Mouse (Mus musculus) midbrain, embryonic 16.5 days (tissue): ENCODE measurements around the gene Il27ra. TPM values are rescaled to one million over a fixed set of nuclear protein-coding genes. Genes with fewer than 3 reads are reported as not detected.

Source experiments
- ATAC-seq: fragments of 200-750 bp; cut with Nextera tagmentation; 2 replicates; pipeline ENCODE4 v1.8.0; 2017; ENCODE audit warnings: moderate TSS enrichment
- H3K27ac ChIP-seq: fragments of 300-500 bp; sonication (generic); 2 replicates; pipeline ENCODE4 v1.5.1; 2014; ENCODE audit warnings: mild to moderate bottlenecking, low read length, mixed read lengths
- H3K27me3 ChIP-seq: fragments of 300-500 bp; sonication (generic); 2 replicates; pipeline ENCODE4 v1.6.1; 2014; ENCODE audit warnings: low read depth, low read length, mixed read lengths; ENCODE audit not compliant: control insufficient read depth, insufficient read depth
- H3K36me3 ChIP-seq: fragments of 300-500 bp; sonication (generic); 2 replicates; pipeline ENCODE4 v1.6.1; 2014; ENCODE audit warnings: mild to moderate bottlenecking, low read length, moderate library complexity, mixed read lengths; ENCODE audit not compliant: control insufficient read depth, insufficient read depth
- H3K4me1 ChIP-seq: fragments of 300-500 bp; sonication (generic); 2 replicates; pipeline ENCODE4 v1.6.1; 2014; ENCODE audit warnings: mild to moderate bottlenecking, low read length, mixed read lengths; ENCODE audit not compliant: control insufficient read depth, insufficient read depth
- H3K4me2 ChIP-seq: fragments of 300-500 bp; sonication (generic); 2 replicates; pipeline ENCODE4 v1.6.1; 2014; ENCODE audit warnings: mild to moderate bottlenecking, low read length, mixed read lengths
- H3K4me3 ChIP-seq: fragments of 300-500 bp; sonication (generic); 2 replicates; pipeline ENCODE4 v1.5.1; 2014; ENCODE audit warnings: low read depth, mild to moderate bottlenecking, low read length, moderate library complexity, mixed read lengths
- H3K9ac ChIP-seq: fragments of 300-500 bp; sonication (generic); 2 replicates; pipeline ENCODE4 v1.6.1; 2014; ENCODE audit warnings: low read depth, low read length, mixed read lengths
- H3K9me3 ChIP-seq: fragments of 300-500 bp; sonication (generic); replicated peaks from 2 replicates; pipeline ENCODE4 v1.6.1; 2014; ENCODE audit warnings: mild to moderate bottlenecking, low read length, mixed read lengths; ENCODE audit not compliant: control insufficient read depth, poor library complexity, severe bottlenecking
- WGBS: fragments of 180-500 bp; shearing (Covaris S2); extraction: QIAGEN DNeasy Blood & Tissue Kit; methylation state at CpG from one replicate; pipeline ENCODE4 v1.1.7; 2014; 5-methylcytosine and 5-hydroxymethylcytosine counted together
- polyA plus RNA-seq: library from polyadenylated mRNA; unstranded; fragments of >200 nt; fragmentation: Nextera tagmentation; extraction: Ambion mirVana; gene quantifications from 2 replicates; pipeline ENCODE4 v1.2.1, GENCODE M21; 2015

The Il27ra gene
- 0.26 and 0.47 TPM in 2 replicates for polyA plus RNA-seq

DNA sequence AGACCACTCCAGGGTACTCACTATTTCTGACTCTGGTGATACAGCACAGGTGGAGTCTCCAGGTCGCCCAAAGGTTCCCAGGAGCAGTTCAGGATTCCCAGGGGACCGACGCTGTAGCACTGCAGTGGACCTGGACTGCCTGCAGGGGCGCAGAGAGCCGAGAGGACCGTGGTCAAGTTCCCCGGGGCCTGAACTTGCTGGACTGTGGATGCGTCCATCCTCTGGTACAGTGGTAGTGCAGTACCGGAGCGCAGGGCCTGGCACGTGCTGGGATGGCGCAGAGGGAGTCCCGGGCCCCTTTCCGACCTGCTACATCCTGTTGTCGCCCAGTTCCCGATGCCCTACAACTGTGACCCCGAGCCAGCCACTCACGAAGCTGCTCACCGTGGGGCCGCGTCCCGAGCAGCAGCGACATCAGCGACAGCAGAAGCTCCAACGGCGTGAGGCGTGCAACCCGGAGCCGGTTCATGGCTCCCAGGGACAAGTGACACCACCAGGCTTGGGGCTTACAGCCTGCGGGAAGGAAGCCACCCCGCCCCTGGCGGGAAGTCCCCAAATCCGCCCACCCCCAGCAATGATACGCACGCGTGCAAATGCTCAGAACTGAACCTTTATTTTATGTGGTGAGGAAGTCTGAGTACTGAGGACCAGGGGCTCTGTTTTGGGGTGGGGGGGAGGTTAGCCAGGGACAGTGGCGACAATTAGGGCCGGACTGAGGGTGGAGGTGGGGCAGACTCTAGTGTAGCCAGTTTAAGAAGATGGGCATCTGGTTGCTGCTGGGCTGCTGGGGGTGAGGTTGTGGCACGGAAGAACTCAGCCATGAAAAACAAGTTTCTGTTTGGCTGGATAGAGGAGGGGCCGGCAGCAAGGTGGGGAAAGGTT, at the start of gene Il27ra:
Il27ra (minus strand) TSS at position 524 of the 882 bp plus-strand sequence.
- Histone ChIP-seq H3K4me3 (peak within 1 kb of the TSS; percentile 22), H3K9me3 (no peaks in the 10 kb centered on the region), H3K27me3 (peaks cover 42% of the 10 kb centered on the region), H3K27ac (no peak within 1 kb of the TSS), H3K4me2 (peak within 1 kb of the TSS; percentile 51), H3K4me1 (peaks cover 6% of the 10 kb centered on the region; the same call in 1 of the 2 replicates), H3K36me3 (no peaks in the 10 kb centered on the region), H3K9ac (0 out of 2 replicates have a peak within 1 kb of the TSS, but pooled peaks have one; percentile 23)
- WGBS = 3% methylated on average over 40 of the region's 40 CpGs
- peak; percentile 49; the same call in 1 of the 2 replicates for ATAC-seq

DNA sequence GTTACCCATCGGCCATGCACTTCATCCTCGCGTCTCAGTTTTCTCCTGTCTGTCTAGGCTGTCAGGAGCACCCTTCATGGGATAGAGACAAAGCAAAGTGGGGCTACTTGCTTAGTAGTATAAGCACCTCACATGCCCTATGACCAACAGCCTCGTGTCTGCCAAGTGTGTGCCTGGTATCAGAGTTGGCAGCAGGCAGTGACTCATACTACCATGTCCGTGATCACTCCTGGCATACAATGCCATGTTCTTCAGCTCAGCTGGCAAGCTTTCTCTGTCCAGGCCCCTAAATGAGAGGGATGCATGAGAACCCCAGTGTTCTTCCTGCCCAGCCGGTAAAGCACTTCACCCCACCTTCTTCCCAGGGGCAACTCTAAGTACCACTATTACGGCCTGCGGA, 48.2 kb upstream of the Il27ra start:
- Histone ChIP-seq H3K9me3 (no peaks in the 10 kb centered on the region), H3K4me3 (no peak overlapping the region), H3K36me3 (peaks cover 51% of the 10 kb centered on the region), H3K4me1 (no peaks in the 10 kb centered on the region), H3K27me3 (no peaks in the 10 kb centered on the region), H3K9ac (no peak overlapping the region), H3K27ac (no peak overlapping the region), H3K4me2 (no peak overlapping the region)
- no peak for ATAC-seq
- WGBS = 98% methylated on average over 8 of the region's 8 CpGs

DNA sequence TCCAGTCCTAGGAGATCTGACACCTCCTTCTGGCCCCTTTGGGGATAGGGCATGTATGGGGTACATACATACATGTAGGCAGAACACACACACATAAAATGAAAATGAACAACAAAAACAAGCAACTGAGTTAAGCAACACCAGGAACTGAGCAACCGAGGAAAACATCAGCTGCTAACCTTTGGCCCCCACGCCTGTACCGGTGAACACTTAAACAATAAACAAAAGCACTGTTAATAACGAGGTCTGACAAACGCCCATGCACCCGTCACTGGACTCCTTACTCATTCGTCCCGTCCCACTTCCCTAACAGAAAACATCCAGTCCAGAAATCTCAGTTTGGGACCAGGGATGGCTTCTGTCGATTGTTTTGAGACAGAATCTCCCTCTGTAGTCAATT, 46.9 kb upstream of the Il27ra start:
- H3K36me3 ChIP-seq = peaks cover 44% of the 10 kb centered on the region
- no peak for ATAC-seq

DNA sequence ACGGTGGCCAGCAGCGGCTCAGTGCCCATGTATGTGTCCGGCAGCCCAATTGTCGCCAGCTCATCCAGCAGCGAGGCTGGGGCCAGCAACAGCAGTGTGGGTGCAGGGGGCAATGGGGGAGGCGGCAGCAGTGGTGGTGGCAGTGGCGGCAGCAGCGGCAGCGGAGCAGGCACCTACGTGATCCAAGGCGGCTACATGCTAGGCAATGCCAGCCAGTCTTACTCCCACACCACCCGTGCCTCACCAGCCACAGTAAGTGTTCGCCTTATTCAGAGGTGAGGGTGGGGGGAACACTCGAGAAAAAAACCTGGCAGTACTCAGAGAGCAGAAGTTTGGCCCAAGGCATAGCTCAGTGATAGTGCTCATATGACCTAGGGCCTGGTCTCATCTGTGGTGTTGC, 45.4 kb upstream of the Il27ra start:
- H3K36me3 ChIP-seq = peaks cover 46% of the 10 kb centered on the region
- 96% methylated on average over 14 of the region's 14 CpGs for WGBS
- no peak overlapping the region for H3K4me2 ChIP-seq

More for the DNA sequence above, 46.9 kb upstream of the Il27ra start:
- no peaks in the 10 kb centered on the region for H3K9me3 ChIP-seq
- H3K27ac ChIP-seq = no peak overlapping the region
- H3K9ac ChIP-seq = no peak overlapping the region
- no peaks in the 10 kb centered on the region for H3K27me3 ChIP-seq
- 81% methylated on average over 9 of the region's 9 CpGs for WGBS
- H3K4me2 ChIP-seq = no peak overlapping the region
- no peak overlapping the region for H3K4me3 ChIP-seq
- H3K4me1 ChIP-seq = no peaks in the 10 kb centered on the region

DNA sequence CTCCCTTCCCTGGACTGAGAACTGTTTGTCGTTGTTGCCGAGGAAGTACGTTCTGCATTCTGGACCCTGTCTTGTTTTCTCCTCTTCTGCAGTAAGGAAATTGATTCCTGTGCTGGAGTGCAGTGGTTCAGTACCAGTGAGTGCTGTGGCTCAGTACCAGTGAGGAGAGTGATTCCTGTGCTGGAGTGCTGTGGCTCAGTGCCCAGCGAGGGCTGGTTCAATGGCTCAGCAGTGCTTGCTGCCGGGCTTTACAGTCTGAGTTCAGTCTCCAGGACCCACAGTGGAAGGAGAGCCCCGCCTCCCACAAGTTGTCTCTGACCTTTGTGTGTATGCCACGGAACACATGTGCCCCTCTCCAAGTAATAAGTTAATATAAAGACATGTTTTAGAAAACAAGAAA, 44.8 kb upstream of the Il27ra start:
- Histone ChIP-seq H3K4me2 (no peak overlapping the region), H3K9ac (no peak overlapping the region), H3K4me3 (no peak overlapping the region), H3K36me3 (peaks cover 46% of the 10 kb centered on the region), H3K27me3 (no peaks in the 10 kb centered on the region), H3K27ac (no peak overlapping the region), H3K4me1 (no peaks in the 10 kb centered on the region; the same call in 1 of the 2 replicates), H3K9me3 (no peaks in the 10 kb centered on the region)
- no peak for ATAC-seq
- 91% methylated on average over 7 of the region's 7 CpGs for WGBS

More for the DNA sequence above, 45.4 kb upstream of the Il27ra start:
- Histone ChIP-seq H3K4me3 (no peak overlapping the region), H3K9ac (no peak overlapping the region), H3K4me1 (no peaks in the 10 kb centered on the region; the same call in 1 of the 2 replicates), H3K9me3 (no peaks in the 10 kb centered on the region), H3K27ac (no peak overlapping the region), H3K27me3 (no peaks in the 10 kb centered on the region)
- ATAC-seq = no peak

DNA sequence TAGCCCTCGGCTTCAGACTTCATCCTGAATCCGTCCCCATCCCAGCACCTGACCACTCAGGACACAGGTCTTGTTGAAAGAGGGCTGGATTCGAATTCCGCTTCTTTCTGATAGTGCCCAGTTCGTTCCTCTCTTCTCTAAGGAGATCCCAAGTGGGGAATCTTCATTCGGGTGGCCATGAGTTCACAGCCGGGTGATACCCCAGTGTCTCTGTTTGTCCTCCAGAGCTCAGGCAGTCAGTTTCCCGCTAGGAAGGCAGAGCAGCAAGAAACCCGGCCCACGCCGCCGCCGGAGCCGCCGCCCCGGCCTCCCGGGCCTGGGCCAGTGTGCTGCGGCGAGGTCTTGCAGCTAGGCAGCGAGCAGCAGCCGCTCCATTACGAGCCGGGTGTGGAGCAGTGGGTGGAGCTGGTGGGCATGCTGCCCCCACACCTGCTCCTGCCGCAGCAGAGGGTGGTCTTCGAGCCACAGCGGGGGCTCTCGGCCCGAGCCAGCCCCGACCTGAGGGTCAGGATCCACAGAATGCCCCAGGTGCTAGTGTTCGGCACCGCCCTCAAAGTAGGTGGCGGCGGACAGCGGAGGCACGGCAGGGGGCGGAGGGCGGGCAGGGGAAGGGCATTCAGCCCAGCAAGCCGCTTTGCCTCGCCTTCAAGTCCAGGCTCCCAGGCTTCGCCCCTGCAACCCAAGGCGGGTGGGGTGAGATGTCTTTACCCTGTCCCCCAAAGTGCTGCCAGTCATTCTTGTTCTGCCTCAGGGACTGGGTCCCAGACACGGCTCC, 42.1 kb upstream of the Il27ra start:
- WGBS = 35% methylated on average over 40 of the region's 42 CpGs
- peaks cover 50% of the 10 kb centered on the region for H3K36me3 ChIP-seq

DNA sequence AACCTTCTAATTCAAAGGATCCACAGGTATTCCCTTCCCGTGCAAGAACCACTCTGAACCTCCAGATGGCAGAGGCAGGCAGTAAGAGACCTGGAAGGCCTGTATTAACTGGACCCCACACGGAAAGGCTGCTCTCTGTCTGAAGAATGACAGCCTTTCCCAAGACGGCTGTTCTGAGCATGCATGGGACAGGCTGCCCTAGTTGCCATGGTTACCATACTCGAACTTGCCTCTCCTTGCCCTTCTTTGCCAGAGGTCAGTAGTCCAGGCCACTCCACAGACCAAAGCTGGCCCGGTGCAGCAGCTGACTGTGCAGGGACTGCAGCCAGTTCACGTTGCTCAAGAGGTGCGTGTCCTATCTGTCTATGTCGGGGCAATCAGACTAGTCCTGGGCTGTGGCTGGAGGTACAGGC, 41.4 kb upstream of the Il27ra start:
- H3K36me3 ChIP-seq = peaks cover 50% of the 10 kb centered on the region
- ATAC-seq = 0 out of 2 replicates have a peak, but pooled peaks have one; percentile 19
- WGBS = 14% methylated on average over 8 of the region's 8 CpGs
- H3K27ac ChIP-seq = no peak overlapping the region
- no peak overlapping the region for H3K4me3 ChIP-seq
- H3K4me1 ChIP-seq = no peaks in the 10 kb centered on the region; the same call in 1 of the 2 replicates
- H3K9me3 ChIP-seq = no peaks in the 10 kb centered on the region
- H3K27me3 ChIP-seq = no peaks in the 10 kb centered on the region
- H3K4me2 ChIP-seq = no peak overlapping the region
- H3K9ac ChIP-seq = no peak overlapping the region

More for the DNA sequence above, 42.1 kb upstream of the Il27ra start:
- H3K4me2 ChIP-seq = no peak overlapping the region
- no peaks in the 10 kb centered on the region for H3K27me3 ChIP-seq
- peak overlapping the region; percentile 30; the same call in 1 of the 2 replicates for H3K9ac ChIP-seq
- no peak for ATAC-seq
- H3K4me3 ChIP-seq = no peak overlapping the region
- no peaks in the 10 kb centered on the region for H3K9me3 ChIP-seq
- no peaks in the 10 kb centered on the region; the same call in 1 of the 2 replicates for H3K4me1 ChIP-seq
- H3K27ac ChIP-seq = no peak overlapping the region

DNA sequence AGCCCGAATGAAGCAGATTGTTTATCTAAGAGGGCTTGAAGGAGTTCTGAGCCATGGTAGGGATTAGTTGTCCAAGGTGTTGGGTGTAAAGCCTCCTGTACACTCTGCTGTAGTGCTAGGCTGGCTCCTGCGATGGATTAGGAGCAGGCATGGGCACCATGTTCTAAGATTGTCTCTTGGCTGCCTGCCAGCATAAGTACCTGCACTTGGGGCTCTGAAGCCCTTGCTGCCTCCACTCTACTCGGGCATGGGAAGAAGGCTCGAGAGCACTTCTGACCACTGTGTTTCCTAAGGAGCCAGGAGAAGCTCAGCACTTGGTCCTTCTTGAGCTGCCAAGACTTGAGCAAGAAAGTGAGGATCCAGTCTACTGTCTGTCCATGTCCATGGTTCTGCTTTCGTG, 36.8 kb upstream of the Il27ra start:
- Histone ChIP-seq H3K4me3 (no peak overlapping the region), H3K27me3 (no peaks in the 10 kb centered on the region), H3K27ac (no peak overlapping the region), H3K4me2 (no peak overlapping the region), H3K4me1 (no peaks in the 10 kb centered on the region; the same call in 1 of the 2 replicates), H3K36me3 (peaks cover 47% of the 10 kb centered on the region), H3K9ac (no peak overlapping the region), H3K9me3 (no peaks in the 10 kb centered on the region)
- no peak for ATAC-seq
- WGBS = 81% methylated on average over 5 of the region's 5 CpGs
